Mouse (Mus musculus) left cerebral cortex, adult 2 months (tissue): ENCODE measurements at regions not wholly inside any gene's neighbourhood (a gene's known extent, or its start where the extent isn't known, plus 50 kb on each side); places are given as distances from the start of the nearest gene placed in this dataset.

Experiments used
- DNase-seq, 2 experiments: peaks; one replicate each; pipeline ENCODE4 v3.0.0; 2021 to 2022; ENCODE audit warnings: low spot score in 2 of 2, mixed read lengths in 1 of 2; ENCODE audit errors: extremely low spot score in 1 of 2
- H3K27ac ChIP-seq: fragments of 200-600 bp; 2 replicates; pipeline ENCODE4 v1.8.1; 2022
- H3K4me3 ChIP-seq: fragments of 200-600 bp; 2 replicates; pipeline ENCODE4 v1.8.1; 2022
- CTCF ChIP-seq: fragments of 200-600 bp; IDR thresholded peaks from 2 replicates; pipeline ENCODE4 v1.8.1; 2022; ENCODE audit warnings: antibody characterized with exemption, mild to moderate bottlenecking, moderate library complexity
- intact Hi-C: fragments of 180-260 bp; cut with DNase I; formaldehyde crosslinking; loops from one replicate; pipeline ENCODE4 v1.15.1; 2025

- intact Hi-C loops = no loop called here
- no peak for DNase-seq
- no peak overlapping the region for H3K4me3 ChIP-seq
- no peak overlapping the region for H3K27ac ChIP-seq
- no peak for TF ChIP-seq CTCF
These were observed 346.5 kb downstream of the Gsdmc2 start for GRCm38 (mm10) chr15:63498483-63498882.

GRCm38 (mm10) chr15:63497207-63497606, 347.8 kb downstream of the Gsdmc2 start:
- Histone ChIP-seq H3K27ac (no peak overlapping the region), H3K4me3 (no peak overlapping the region)
- intact Hi-C loops = no loop called here
- no peak for DNase-seq
- no peak for TF ChIP-seq CTCF

- intact Hi-C loops = no loop called here
- no peak overlapping the region for H3K27ac ChIP-seq
- no peak for TF ChIP-seq CTCF
- no peak overlapping the region for H3K4me3 ChIP-seq
- no peak for DNase-seq
These were observed 360.1 kb downstream of the Gsdmc2 start for GRCm38 (mm10) chr15:63484910-63485309.

- Histone ChIP-seq H3K4me3 (no peak overlapping the region), H3K27ac (no peak overlapping the region)
- no peak for DNase-seq
- TF ChIP-seq CTCF = no peak
- intact Hi-C loops = no loop called here
These were observed 360.6 kb downstream of the Gsdmc2 start for GRCm38 (mm10) chr15:63484217-63484887.

- no peak overlapping the region for H3K27ac ChIP-seq
- H3K4me3 ChIP-seq = no peak overlapping the region
- no peak for DNase-seq
- intact Hi-C loops = no loop called here
- no peak for TF ChIP-seq CTCF
These were observed 365.6 kb downstream of the Gsdmc2 start for GRCm38 (mm10) chr15:63479270-63479805.

GRCm38 (mm10) chr15:63466916-63467315, 378.1 kb downstream of the Gsdmc2 start:
- intact Hi-C loops = no loop called here
- TF ChIP-seq CTCF = no peak
- H3K4me3 ChIP-seq = no peak overlapping the region

GRCm38 (mm10) chr15:63452529-63452928, 392.4 kb downstream of the Gsdmc2 start:
- DNase-seq = no peak
- no peak overlapping the region for H3K27ac ChIP-seq
- no peak for TF ChIP-seq CTCF
- H3K4me3 ChIP-seq = no peak overlapping the region
- intact Hi-C loops = no loop called here

More at GRCm38 (mm10) chr15:63466916-63467315, 378.1 kb downstream of the Gsdmc2 start:
- no peak overlapping the region for H3K27ac ChIP-seq
- DNase-seq = no peak

- intact Hi-C loops = no loop called here
- TF ChIP-seq CTCF = no peak
- H3K4me3 ChIP-seq = no peak overlapping the region
- no peak overlapping the region for H3K27ac ChIP-seq
- DNase-seq = no peak
These were observed 398.7 kb downstream of the Gsdmc2 start for GRCm38 (mm10) chr15:63446288-63446687.

GRCm38 (mm10) chr15:63445016-63445415, 400.0 kb downstream of the Gsdmc2 start:
- DNase-seq = no peak
- intact Hi-C loops = no loop called here
- TF ChIP-seq CTCF = no peak
- Histone ChIP-seq H3K27ac (no peak overlapping the region), H3K4me3 (no peak overlapping the region)

- DNase-seq = no peak
- H3K27ac ChIP-seq = no peak overlapping the region
- TF ChIP-seq CTCF = no peak
- intact Hi-C loops = no loop called here
- no peak overlapping the region for H3K4me3 ChIP-seq
These were observed 402.7 kb downstream of the Gsdmc2 start for GRCm38 (mm10) chr15:63442146-63442780.

GRCm38 (mm10) chr15:63412649-63413048, 432.3 kb downstream of the Gsdmc2 start:
- no peak for DNase-seq
- Histone ChIP-seq H3K4me3 (no peak overlapping the region), H3K27ac (no peak overlapping the region)
- TF ChIP-seq CTCF = no peak
- intact Hi-C loops = no loop called here

GRCm38 (mm10) chr15:63411771-63412118, 433.2 kb downstream of the Gsdmc2 start:
- no peak overlapping the region for H3K4me3 ChIP-seq
- no peak for DNase-seq
- intact Hi-C loops = no loop called here
- TF ChIP-seq CTCF = no peak
- no peak overlapping the region for H3K27ac ChIP-seq
